ENCODE assay signal across 16 mouse cellular contexts in genomic region chr2:149873346-149873745, GRCm38 (mm10). TPM values are rescaled to one million over a fixed set of nuclear protein-coding genes. Genes with fewer than 3 reads are reported as not detected.
DNase-seq lines count a peak whose midpoint lies in the region; TF ChIP-seq lines count a peak whose summit lies in the region.
"Had no signal": no experiment of that assay in that cellular context is flagged by ENCODE, and none has a peak within 500 bp of the region (broad histone marks: within the 10 kb centered on the region; RNA-seq: fewer than 3 reads in every experiment).

No protein-coding gene starts in this region.

- no peak for TF ChIP-seq CTCF in kidney, adult 2 months (conservative IDR thresholded peaks at IDR 0.05; ENCODE audit: insufficient read depth, insufficient read length, low read depth, low read length)

- DNase-seq in adrenal gland, postnatal 36 days, result peak; percentile 5 to 9
- DNase-seq in adrenal gland, postnatal 4 days (ENCODE audit: low spot score in 2 of 2), result no peak
- peak; percentile 69 for DNase-seq in cerebellum, adult 11-12 months
- peak; percentile 83 to 95 for DNase-seq in frontal cortex, postnatal 36 days (ENCODE audit: low spot score in 2 of 2)
- peak; percentile 90 to 94 for DNase-seq in left cerebral cortex, adult 9 months (ENCODE audit: low spot score in 2 of 2)
- no peak for DNase-seq in kidney, adult 2 months
- no peak for DNase-seq in embryo, embryonic 9.5 days (ENCODE audit: extremely low spot score)
- no peak for DNase-seq in spleen, postnatal 14 days (ENCODE audit: low spot score in 2 of 2)
- DNase-seq: lung, adult 18-20 months had no signal

- H3K4me1 ChIP-seq in kidney, adult 2 months (ENCODE audit: control insufficient read depth, insufficient read depth, low read length), result no peaks in the 10 kb centered on the region
- H3K4me1 ChIP-seq: midbrain, embryonic 13.5 days had no signal

- H3K36me3 ChIP-seq in kidney, adult 2 months (ENCODE audit: control insufficient read depth, insufficient read depth, low read length), result no peaks in the 10 kb centered on the region
- H3K36me3 ChIP-seq: G1E; midbrain, embryonic 13.5 days had no signal

- TF ChIP-seq POLR2A in kidney, adult 2 months (IDR thresholded peaks at IDR 0.05; ENCODE audit: low read depth, low read length), result no peak

- 90% methylated on average over 3 of the region's 3 CpGs for WGBS in kidney, adult 2 months

- no peak overlapping the region for H3K4me3 ChIP-seq in kidney, adult 2 months (ENCODE audit: insufficient read depth, low read depth, low read length)
- H3K4me3 ChIP-seq: midbrain, embryonic 13.5 days had no signal

- no peaks in the 10 kb centered on the region for H3K27me3 ChIP-seq in kidney, adult 2 months (replicated peaks; ENCODE audit: control insufficient read depth, insufficient read depth, low read length)
- H3K27me3 ChIP-seq: midbrain, embryonic 13.5 days had no signal

- H3K27ac ChIP-seq in kidney, adult 2 months (ENCODE audit: insufficient read depth, low read depth, low read length), result no peak overlapping the region
- H3K27ac ChIP-seq: hindbrain, postnatal 0 days; midbrain, embryonic 13.5 days had no signal

RNA-seq across cellular contexts. Expression of gene C530025M09Rik, which starts 42.3 kb away (rescaled TPM):
- not detected for total RNA-seq in adrenal gland, postnatal 36 days (2021)
- total RNA-seq in adrenal gland, postnatal 4 days (2021), result not detected
- polyA plus RNA-seq in kidney, adult 2 months (2012; rRNA removed), result not detected in 2 replicates
- total RNA-seq: G1E; gastrocnemius, adult 8-10 months; hindbrain, postnatal 0 days had no signal
- polyA plus RNA-seq: embryonic facial prominence, embryonic 11.5 days; G1E; large intestine, adult 2 months; stomach, embryonic 14.5 days had no signal

RNA-seq across cellular contexts. Expression of gene Syndig1, which starts 44.3 kb away (rescaled TPM):
- total RNA-seq in adrenal gland, postnatal 36 days (2021), result under 1 TPM; 0.76 TPM
- 1 to 10 TPM; 2.9 to 3.5 TPM for total RNA-seq in adrenal gland, postnatal 4 days (2021)
- polyA plus RNA-seq in kidney, adult 2 months (2012; rRNA removed), result 0.20 and 0.46 TPM in 2 replicates
- polyA plus RNA-seq: G1E had no signal

Comparison
In these comparisons a context has a peak if more than half of its experiments do, and no peak if none do; other contexts are left out.
1. DNase-seq: peak in adrenal gland, postnatal 36 days (2 of 2), cerebellum, adult 11-12 months (single experiment), frontal cortex, postnatal 36 days (2 of 2) and left cerebral cortex, adult 9 months (2 of 2); none in adrenal gland, postnatal 4 days (0 of 2), kidney, adult 2 months (single experiment), embryo, embryonic 9.5 days (single experiment) and spleen, postnatal 14 days (0 of 2).